In the genomic region with DNA sequence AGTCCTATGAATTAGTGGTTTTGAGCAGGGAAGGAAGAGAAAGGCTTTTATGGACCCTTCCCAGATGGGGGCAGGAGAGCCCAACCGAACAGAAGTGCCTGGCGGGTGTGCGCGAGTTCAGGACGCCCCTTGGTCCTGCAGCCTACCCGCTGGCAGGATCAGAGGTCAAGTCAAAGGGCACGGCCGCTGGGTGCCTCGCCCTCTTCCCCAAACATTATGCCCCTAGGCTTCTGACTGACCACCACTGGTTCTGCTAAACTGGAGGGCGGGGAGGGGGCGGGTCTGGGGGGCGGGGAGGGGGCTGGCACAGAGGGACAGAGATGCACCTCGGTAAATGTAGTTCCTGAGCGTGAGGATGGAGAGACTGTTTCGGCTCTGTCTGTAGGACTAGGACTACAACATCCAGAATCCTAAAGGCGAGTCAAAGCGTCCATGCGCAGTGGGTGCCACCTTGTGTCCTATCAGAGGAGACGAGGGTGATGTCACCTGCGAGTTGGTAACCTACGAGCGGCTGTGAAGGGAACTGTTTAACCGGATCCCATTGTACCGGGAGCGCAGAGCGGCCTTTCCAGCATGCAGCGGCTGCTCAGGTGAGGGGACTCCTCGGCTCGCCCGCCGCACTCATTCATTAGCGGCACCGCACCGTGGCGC, we compare ENCODE assay signal across 8 mouse cellular contexts. TPM values are rescaled to one million over a fixed set of nuclear protein-coding genes. Genes with fewer than 3 reads are reported as not detected.
A peak's percentile ranks its signal among the peaks of the same experiment; 100 is the strongest.
DNase-seq lines count a peak whose midpoint lies in the region; ATAC-seq lines count a peak whose summit lies in the region.

TSS of gene Daam1 (plus strand) at position 472 of the 651 bp plus-strand sequence.

- H3K27ac ChIP-seq in brown adipose tissue, adult 24 weeks (replicated peaks; ENCODE audit: low read depth, low read length) = peak within 1 kb of the TSS; percentile 71
- H3K27ac ChIP-seq in heart, embryonic 13.5 days (replicated peaks) = peak within 1 kb of the TSS; percentile 98
- H3K27ac ChIP-seq in liver, embryonic 12.5 days = peak within 1 kb of the TSS; percentile 96
- H3K27ac ChIP-seq in stomach, embryonic 15.5 days = peak within 1 kb of the TSS; percentile 97

- peak within 1 kb of the TSS; percentile 90 for H3K4me2 ChIP-seq in heart, embryonic 13.5 days
- peak within 1 kb of the TSS; percentile 89 for H3K4me2 ChIP-seq in liver, embryonic 12.5 days
- peak within 1 kb of the TSS; percentile 92 for H3K4me2 ChIP-seq in stomach, embryonic 15.5 days

- H3K4me3 ChIP-seq in brown adipose tissue, adult 24 weeks (ENCODE audit: insufficient read depth, low read depth, low read length) = peak within 1 kb of the TSS; percentile 93
- H3K4me3 ChIP-seq in heart, embryonic 13.5 days = peak within 1 kb of the TSS; percentile 99
- peak within 1 kb of the TSS; percentile 92 for H3K4me3 ChIP-seq in liver, embryonic 12.5 days
- peak within 1 kb of the TSS; percentile 89 for H3K4me3 ChIP-seq in stomach, embryonic 15.5 days (replicated peaks)

- DNase-seq in CD4-positive, CD25-positive, alpha-beta regulatory T cell, adult 2 months (ENCODE audit: low read depth, low spot score) = peak; percentile 96
- peak; percentile 94 for DNase-seq in fat pad, adult 2 months (ENCODE audit: extremely low read depth, low read depth, low spot score)
- DNase-seq in kidney, postnatal 10 days = peak; percentile 94
- DNase-seq in natural killer cell, adult 2 months (ENCODE audit: low spot score in 2 of 2) = peak; percentile 88 to 90

- H3K27me3 ChIP-seq in heart, embryonic 13.5 days (replicated peaks) = no peaks in the 10 kb centered on the region
- H3K27me3 ChIP-seq in liver, embryonic 12.5 days (replicated peaks) = 0 out of 2 replicates have a peak, but pooled peaks cover 6% of the 10 kb centered on the region
- H3K27me3 ChIP-seq in stomach, embryonic 15.5 days (replicated peaks) = no peaks in the 10 kb centered on the region

- H3K9ac ChIP-seq in heart, embryonic 13.5 days = peak within 1 kb of the TSS; percentile 99
- H3K9ac ChIP-seq in liver, embryonic 12.5 days = peak within 1 kb of the TSS; percentile 96
- peak within 1 kb of the TSS; percentile 84 for H3K9ac ChIP-seq in stomach, embryonic 15.5 days

- peaks cover 3% of the 10 kb centered on the region for H3K4me1 ChIP-seq in brown adipose tissue, adult 24 weeks (ENCODE audit: control insufficient read depth, insufficient read depth, insufficient read length, low read length)
- peaks cover 48% of the 10 kb centered on the region for H3K4me1 ChIP-seq in heart, embryonic 13.5 days
- H3K4me1 ChIP-seq in liver, embryonic 12.5 days = peaks cover 50% of the 10 kb centered on the region
- H3K4me1 ChIP-seq in stomach, embryonic 15.5 days = peaks cover 11% of the 10 kb centered on the region; the same call in 1 of the 2 replicates

- no peaks in the 10 kb centered on the region for H3K36me3 ChIP-seq in heart, embryonic 13.5 days
- no peaks in the 10 kb centered on the region for H3K36me3 ChIP-seq in liver, embryonic 12.5 days
- no peaks in the 10 kb centered on the region for H3K36me3 ChIP-seq in stomach, embryonic 15.5 days

- no peaks in the 10 kb centered on the region for H3K9me3 ChIP-seq in heart, embryonic 13.5 days
- no peaks in the 10 kb centered on the region for H3K9me3 ChIP-seq in liver, embryonic 12.5 days (replicated peaks)
- H3K9me3 ChIP-seq in stomach, embryonic 15.5 days = no peaks in the 10 kb centered on the region

- under 1% methylated on average over 35 of the region's 35 CpGs for WGBS in heart, embryonic 13.5 days
- 2% methylated on average over 35 of the region's 35 CpGs for WGBS in liver, embryonic 12.5 days (ENCODE audit: insufficient replicate concordance)
- under 1% methylated on average over 34 of the region's 35 CpGs for WGBS in stomach, embryonic 15.5 days

- ATAC-seq in heart, embryonic 13.5 days (ENCODE audit: extremely low read depth, insufficient number of reproducible peaks, low FRiP score, low TSS enrichment) = peak; percentile 99
- ATAC-seq in liver, embryonic 12.5 days = peak; percentile 97
- ATAC-seq in stomach, embryonic 15.5 days (ENCODE audit: insufficient read depth, low FRiP score, low read depth) = peak; percentile 100

RNA-seq across cellular contexts. Expression of gene Daam1, which starts in this region (rescaled TPM):
- 8.3 and 11.1 TPM in 2 replicates for polyA plus RNA-seq in brown adipose tissue, adult 24 weeks (2012; ENCODE audit: insufficient read depth, insufficient read length, missing spikeins)
- polyA plus RNA-seq in heart, embryonic 13.5 days (2015; fragmentation: Nextera tagmentation; extraction: Ambion mirVana) = 18.5 and 18.6 TPM in 2 replicates
- 10.7 and 11.2 TPM in 2 replicates for polyA plus RNA-seq in liver, embryonic 12.5 days (2016; fragmentation: Nextera tagmentation; extraction: Ambion mirVana)
- polyA plus RNA-seq in stomach, embryonic 15.5 days (2015; fragmentation: Nextera tagmentation; extraction: Ambion mirVana) = 9.8 and 10.0 TPM in 2 replicates

Comparison
In these comparisons a context has a peak if more than half of its experiments do, and no peak if none do; other contexts are left out.
1. Peak in every context shown above with its lines: DNase-seq, ATAC-seq, H3K4me3 ChIP-seq and H3K27ac ChIP-seq.